Mouse (Mus musculus) E14TG2a.4 (cell line): ENCODE data around the gene Napsa.

ENCODE experiments used
- CTCF ChIP-seq: conservative IDR thresholded peaks from 2 replicates; pipeline ENCODE4 v1.5.1; 2014; ENCODE audit warnings: low read length
- NANOG ChIP-seq: IDR thresholded peaks from 2 replicates; pipeline ENCODE4 v1.6.1; 2014; ENCODE audit warnings: borderline replicate concordance, low read length, mixed read lengths
- POU5F1 ChIP-seq: IDR thresholded peaks from 2 replicates; pipeline ENCODE4 v1.6.1; 2014; ENCODE audit warnings: low read length, borderline replicate concordance

- TF ChIP-seq CTCF (no peak), POU5F1 (no peak), NANOG (no peak)
Measured at GRCm38 (mm10) chr7:44615987-44616386, 43.8 kb downstream of the Napsa start.
